Mouse (Mus musculus): ENCODE results near the gene Rnf183. TPM values are rescaled to one million over a fixed set of nuclear protein-coding genes. Genes with fewer than 3 reads are reported as not detected.
"Not testable (repeated sequence)": the region's sequence is repeated elsewhere in the genome, so short reads cannot be mapped to it uniquely, and the experiment has no call there.

Gene Rnf183
- total RNA-seq (2021), result not detected
- long read RNA-seq, experiment 1, result 0 reads
- long read RNA-seq, experiment 2, result 0 reads

DNA sequence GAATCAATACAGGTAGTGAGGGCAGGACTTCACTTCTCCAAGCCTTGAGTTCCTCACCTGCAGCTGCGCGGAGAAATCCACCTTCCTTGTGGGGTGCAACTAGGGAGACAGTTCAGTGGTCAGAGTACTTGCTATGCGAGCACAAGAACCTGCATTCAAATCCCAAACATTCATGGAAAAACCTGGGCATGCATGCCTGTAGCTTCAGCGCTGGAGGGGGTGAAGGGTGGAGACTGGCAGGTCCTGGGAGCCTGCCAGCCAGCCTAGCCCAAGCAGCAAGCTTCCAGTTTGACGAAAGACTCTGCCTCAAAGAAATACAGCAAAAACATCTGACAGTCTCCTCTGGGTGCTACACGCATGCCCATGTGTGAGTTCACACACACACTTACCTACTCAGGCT, at the start of gene Rnf183:
Gene Rnf183, minus strand, starts transcription at position 172 of the 400 bp plus-strand sequence.
- DNase-seq (ENCODE audit: low spot score in 2 of 2), result no peak

DNA sequence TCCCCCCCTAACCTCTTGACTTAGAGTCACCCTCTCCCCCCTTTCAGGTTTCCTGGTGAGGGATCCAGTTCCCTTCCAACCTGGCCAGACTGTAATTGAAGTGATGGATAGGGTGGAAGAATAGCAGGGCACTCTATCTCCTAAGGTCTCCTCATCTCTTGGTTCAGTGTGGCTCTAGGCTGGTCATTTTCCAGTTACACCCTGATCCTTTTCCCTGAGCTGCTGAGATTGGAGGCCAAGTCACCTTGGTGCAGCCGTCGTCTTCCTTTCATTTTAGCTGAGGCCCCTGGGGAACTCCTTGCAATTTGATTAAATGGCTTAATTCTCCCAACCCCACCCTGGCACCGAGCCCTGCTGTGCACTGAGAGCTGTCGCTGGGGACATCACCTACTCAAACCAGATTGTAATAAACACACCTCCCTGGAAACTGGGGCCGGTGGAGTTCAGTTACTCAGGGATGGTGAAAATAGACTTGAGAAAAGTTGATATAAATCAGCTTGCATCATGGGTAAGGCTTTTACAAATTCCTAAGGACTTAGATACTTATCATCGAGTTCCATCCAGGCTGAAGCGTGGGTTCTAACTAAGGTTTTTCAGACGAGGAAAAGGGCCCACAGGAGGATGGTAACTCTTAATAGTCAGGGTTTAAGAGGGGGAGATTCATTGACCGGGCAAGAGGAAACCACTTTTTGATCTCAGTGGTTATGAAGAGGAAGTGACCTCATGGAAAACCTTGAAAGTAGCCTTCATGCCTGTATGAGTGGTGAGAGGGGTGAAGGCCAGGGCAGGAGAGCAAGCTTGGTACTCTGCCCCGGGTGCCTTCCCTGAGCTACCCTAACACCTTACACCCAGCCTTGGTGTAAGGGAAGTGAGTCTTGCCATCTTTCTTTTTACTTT, 45.9 kb upstream of the Rnf183 start:
- DNase-seq (ENCODE audit: low spot score in 2 of 2), result no peak

DNA sequence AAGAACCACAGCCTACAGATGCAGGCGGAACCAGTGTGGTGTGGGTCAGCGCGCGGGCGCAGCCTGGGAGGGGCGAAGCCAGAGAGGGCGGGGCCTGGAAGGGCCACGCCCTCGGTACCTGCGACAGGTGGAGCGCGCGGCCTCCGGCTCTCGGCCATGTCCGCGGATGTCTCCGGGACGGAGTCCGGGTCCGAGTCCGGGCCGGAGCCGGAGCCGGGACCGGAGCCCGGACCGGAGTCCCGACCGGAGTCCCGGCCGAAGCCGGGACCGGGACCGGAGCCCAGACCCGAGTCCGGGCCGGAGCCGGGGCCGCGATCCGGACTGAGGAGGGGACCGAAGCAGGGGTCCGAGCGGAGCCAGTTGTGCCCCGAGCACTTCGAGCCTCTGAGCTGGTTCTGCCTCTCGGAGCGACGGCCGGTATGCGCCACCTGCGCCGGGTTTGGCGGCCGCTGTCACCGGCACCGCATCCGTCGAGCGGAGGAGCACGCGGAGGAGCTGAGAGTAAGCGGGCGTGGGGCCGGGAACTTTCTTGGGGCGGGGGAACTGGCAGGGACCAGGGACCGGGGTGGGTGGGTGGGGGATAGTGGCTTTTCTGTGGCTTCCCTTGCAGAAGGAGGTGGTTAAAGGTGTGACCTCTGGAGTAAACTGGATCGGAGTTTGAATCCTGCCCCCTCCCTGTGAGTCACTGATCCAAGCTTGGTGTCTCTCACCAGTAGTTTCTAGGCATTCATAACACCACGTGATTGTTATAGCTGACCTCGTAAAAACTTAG, 45.1 kb upstream of the Rnf183 start, which contains the start of gene Bspry:
Gene Bspry, plus strand, starts transcription at position 117 of the 772 bp plus-strand sequence.
- no peak for DNase-seq (ENCODE audit: low spot score in 2 of 2)

DNA sequence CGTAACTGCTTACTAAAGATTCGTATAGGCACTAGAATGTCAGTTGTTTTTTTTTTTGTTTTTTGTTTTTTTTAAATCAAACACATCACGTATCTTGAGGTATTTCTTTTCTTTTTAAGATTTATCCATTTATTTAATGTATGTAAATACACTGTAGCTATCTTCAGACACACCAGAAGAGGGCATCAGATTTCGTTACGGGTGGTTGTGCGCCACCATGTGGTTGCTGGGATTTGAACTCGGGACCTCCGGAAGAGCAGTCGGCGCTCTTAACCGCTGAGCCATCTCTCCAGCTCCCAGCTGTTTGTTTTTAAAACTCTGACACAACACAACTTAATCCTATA, 44.5 kb upstream of the Rnf183 start:
- DNase-seq (ENCODE audit: low spot score in 2 of 2), result not testable (repeated sequence)

DNA sequence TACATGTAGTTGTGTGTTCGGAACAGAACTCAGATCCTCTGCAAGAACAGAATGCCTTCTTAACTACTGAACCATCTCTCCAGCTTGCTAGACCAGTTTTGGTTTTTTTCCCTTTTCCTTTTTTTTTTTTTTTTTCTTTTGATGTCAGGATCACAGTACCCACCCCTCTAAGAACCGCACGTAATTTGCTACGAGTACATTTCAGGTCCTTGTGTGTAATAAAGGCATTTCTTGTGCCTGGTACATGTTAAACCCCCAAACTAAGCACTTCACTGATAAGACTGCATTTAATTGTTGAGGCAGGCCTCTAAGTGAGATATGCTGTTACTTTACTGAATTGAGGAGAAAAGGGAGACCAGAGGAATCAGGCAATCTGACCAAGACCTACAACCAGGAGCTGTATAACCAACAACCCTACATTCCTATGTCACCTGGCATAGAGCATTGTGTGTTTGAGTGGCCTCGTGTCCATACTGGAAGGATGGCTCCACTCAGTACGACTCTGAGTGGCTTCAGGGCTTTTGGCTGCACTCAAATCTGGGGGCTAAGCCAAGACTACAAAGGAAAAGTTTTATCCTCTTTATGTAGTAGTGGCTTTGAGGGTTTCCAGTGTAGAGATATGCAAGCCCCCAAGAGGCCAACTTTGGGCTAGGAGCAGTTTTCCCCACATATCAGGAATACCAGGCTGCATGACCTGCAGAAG, 42.6 kb upstream of the Rnf183 start:
- no peak for DNase-seq (ENCODE audit: low spot score in 2 of 2)

DNA sequence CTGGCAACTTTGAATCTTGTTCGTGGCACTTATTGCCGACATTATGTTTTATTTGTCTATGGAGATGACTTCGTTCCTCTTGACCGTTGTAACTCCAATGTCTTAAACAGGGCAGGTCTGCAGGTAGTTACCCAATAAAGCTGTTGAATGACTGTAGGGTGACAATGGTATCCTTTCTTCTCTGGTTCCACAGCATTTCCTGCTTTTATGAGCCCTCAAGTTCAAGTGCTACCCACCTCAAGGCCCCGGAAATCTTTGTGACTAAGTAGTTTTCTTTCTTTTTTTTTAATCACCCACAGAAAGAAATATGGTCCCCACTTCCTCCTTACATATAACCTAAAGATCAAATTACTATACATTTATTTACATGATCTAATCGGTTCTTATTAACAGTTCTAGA, 40.7 kb upstream of the Rnf183 start:
- no peak for DNase-seq (ENCODE audit: low spot score in 2 of 2)

DNA sequence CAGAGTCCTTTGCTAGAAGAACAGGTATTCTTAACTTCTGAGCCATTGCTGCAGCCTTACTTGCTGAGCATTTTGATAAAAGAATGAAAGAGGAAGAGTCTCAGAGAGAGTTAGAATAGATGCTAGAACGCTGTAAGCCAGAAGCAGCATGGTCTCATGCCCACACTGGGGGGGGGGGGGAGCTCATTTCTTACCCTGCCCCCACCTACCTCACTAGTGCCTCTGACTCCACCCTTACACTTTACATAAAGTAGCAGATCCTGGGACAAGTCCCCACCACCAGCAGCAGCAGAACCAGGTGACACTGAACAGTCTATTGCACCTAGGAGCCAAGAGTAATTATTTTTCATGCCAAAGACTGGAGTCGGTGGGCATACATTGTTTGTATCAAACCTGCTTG, 40.1 kb upstream of the Rnf183 start:
- no peak for DNase-seq (ENCODE audit: low spot score in 2 of 2)

DNA sequence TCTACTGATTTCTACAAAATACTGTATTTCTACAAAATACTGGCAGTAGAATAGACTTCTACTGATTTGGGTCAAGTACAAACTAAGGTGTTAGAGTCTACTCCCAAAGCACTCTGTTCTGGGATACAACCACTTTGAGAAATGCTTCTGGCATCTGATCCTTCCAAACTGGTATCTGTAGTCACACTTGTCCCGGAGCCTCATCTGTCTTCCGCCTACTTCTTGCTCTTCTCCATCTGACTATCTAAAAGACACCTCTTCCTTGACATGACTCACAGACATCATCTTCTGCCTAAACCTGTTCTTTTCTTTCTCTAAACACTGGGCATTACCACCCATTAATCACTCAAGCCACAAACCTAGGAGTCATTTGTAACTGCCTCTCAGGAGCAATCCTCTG, 37.0 kb upstream of the Rnf183 start:
- peak; percentile 37 to 46 for DNase-seq (ENCODE audit: low spot score in 2 of 2)

DNA sequence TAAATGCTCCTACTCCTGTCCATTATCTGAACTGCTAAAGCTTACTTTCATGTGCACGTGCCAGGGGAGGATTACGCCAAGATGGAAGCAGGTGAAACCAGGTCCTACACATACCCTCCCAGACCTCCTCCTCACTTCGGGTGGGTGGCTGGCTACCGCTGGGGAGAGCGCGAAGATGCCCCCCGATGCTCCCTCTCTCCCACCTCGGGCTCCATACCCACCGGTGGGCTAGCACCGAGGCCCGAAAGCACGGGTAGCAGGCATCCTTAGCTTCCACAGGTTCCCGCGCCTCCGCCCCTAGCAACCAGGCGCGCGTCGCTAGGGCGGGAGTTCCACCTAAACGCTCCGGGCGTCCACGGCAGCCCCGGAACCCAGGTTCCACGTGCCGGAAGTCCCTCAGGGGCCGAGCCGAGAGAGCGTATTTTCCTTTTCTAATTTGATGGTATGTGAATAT, 35.6 kb upstream of the Rnf183 start, which contains the start of gene Wdr31:
Gene Wdr31, minus strand, starts transcription at position 299 of the 454 bp plus-strand sequence.
- peak; percentile 77 to 84 for DNase-seq (ENCODE audit: low spot score in 2 of 2)

DNA sequence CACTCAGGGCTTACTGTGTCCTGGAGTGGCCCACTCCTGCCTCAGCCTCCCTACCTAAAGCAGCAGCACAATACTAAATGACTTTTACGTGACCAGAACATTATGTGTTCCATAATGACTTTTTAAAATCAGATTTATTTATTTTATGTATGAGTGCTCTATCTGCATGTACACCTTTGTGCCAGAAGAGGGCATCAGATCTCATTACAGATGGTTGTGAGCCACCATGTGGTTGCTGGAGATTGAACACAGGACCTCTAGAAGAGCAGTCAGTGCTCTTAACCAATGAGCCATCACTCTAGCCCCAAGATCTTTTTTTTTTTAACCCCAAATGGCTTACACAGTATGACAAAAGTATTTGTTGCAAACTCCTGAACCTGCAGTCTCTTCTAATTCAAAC, 33.1 kb upstream of the Rnf183 start:
- DNase-seq (ENCODE audit: low spot score in 2 of 2), result no peak

DNA sequence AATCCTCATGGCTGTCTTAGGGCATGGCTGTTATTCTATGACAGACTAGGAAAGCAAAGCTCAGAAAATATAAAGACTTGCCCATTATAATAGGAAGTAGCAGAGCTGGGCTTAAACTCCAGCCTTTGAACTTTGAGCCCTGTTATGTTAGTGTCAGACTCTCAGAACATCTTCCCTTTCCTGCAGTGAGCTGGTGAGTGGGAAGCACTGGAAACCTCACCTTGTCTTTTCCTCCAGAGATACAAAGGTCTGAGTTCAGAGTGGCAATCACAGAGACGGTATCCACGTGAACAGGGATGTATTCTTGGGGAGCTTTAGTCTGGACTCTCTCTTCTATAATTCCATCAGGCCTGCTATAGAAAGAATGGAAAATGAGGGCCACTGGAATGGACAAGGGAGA, 28.1 kb upstream of the Rnf183 start:
- no peak for DNase-seq (ENCODE audit: low spot score in 2 of 2)

DNA sequence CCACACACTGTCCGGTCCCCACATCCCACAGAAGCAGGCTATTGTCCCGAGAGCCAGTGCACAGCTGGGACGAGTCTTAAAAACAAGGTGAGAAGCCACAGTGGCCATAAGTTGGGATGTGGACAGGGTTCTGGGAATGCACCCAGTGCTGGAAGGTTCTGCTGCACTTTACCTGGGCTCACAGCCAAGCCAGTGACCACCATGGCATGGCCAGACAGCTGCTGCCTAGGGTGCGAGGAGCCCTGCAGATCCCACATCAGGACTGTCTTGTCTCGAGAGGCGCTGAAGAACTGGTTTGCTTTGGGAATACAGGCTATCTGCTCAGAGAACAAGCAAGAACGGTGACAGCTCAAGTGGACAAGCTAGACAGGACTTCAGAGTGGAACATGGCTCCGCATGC, 25.3 kb upstream of the Rnf183 start:
- DNase-seq (ENCODE audit: low spot score in 2 of 2), result no peak

DNA sequence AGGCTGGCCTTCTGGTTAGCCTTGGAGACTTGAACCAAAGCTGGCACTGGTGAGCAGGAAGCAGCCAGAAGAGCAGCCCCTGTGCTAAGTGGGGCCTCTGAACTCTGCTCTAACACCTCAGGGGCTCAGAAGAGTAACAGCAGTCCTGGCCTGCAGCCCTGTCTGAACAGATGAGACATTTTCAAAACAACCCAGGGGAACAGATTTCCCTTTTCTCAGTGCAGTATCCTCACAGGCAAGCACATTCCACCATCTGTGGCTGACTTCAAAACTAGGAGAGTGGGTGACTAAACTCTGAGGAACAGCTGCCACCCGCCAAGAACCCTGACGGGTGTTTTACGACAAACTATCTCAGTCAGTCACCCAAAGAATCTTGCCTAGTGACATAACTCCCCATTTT, 24.0 kb upstream of the Rnf183 start:
- DNase-seq (ENCODE audit: low spot score in 2 of 2), result peak; percentile 51 to 52

DNA sequence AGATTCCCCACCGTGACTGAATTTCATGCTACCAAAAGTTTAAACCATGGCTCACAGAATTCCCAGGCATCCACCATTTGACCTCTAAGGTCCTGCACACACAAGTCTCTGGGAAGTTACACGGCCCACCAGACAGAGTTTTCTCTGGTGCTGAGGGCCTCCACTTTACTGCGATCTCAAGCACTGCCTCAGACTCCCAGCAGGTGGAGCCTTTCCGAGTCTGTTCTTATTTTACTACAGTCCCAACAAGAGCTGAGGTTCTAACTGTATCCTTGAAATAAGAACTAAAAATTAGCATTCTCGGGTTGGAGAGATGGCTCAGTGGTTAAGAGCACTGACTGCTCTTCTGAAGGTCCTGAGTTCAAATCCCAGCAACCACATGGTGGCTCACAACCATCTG, 19.9 kb upstream of the Rnf183 start:
- DNase-seq (ENCODE audit: low spot score in 2 of 2), result peak; percentile 42 to 50

DNA sequence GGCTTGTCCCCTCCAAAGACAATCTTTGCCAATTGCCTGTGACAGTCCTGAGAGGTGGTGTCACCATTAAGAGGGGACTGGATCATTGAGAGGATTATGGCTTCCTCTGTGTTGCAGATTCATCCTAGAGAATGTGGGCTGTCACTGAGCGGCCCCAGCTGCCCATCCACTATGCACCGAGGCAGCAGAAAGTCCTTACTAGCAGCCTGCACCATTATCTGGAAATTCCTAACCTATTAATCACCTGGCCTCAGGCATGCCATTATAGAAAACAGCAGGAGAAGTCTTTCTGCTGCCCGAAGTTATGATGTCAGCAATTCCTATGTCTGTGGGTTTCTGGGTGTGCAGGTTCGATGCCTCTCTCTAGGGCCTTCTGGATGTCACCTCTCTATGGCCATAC, 5.9 kb upstream of the Rnf183 start:
- no peak for DNase-seq (ENCODE audit: low spot score in 2 of 2)

DNA sequence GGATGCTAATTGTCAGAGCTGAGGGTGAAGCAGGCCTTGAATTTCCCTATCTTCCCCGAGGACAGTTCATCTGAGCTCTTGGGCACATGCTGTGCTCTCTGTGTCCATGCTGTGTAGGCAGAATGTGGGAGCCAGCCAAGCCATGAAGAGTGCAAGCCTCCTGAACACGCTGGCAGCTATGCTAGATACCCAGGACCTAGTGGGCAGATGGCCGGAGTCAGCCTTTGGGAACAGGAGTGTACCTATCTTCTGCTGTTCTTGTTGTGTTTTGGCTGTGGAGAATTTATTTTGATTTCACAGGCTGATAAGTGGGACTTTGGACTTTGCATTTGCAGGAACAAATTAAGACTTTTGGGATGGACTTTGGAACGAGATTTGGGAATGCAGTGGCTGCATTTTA, 5.5 kb upstream of the Rnf183 start:
- no peak for DNase-seq (ENCODE audit: low spot score in 2 of 2)

DNA sequence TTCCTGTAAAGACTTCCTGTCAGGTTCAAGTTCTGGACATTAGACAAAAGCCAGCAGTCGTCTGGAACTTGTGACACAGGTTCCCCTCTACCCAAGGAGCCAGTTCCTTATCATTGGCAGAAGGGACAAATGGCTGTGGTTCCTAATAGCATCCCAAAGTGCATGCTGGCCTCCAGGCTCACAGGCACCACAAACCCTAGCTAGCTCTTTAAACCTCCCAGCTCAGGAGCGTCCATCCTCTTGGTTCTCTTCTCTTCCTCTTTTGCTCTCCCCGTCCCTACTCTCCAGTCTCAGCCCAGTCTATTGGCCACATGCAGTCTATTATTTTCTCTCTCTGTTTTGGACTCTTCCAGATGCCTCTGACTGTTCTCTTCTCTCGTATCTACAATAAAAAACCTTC, 4.7 kb upstream of the Rnf183 start:
- DNase-seq (ENCODE audit: low spot score in 2 of 2), result no peak

DNA sequence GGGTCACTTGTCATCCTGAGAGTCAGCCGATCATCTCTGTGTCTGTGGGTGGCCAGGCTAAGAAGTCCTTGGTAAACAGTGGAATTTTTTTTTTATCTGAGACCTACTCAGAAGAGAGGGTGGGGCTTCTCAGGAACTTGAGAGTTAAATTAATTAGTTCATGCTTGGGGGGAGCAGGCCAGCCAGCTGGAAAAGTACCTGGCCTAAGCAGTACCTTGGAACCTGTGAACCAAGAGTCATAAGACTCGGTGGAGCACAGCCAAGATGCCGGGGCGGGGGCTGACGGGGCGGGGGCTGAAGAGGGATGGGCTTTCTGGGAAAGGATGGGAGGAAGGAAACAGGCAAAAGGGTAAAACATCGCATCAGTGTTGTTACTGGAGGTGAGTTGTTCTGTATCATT, 2.8 kb upstream of the Rnf183 start:
- DNase-seq (ENCODE audit: low spot score in 2 of 2), result no peak

DNA sequence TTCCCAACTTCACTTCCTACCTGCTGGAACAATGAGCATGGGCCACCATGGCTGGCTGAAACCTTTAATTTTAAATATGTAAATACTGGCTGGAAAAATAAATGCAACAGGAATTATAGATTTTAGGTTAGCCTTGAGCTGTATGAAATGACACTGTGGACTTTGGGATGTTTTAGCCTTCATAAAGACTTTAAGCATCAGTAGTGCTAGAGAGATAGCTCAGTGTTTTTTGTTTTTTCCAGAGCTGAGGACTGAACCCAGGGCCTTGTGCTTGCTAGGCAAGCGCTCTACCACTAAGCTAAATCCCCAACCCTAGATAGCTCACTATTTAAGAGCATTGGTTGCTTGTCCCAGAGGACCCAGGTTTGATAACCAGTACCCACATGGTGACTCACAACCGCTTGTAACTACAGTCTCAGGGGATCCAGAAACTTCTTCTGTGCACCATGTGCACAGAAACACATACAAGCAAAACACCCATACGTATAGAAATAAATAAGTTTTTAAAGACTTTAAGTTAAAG, 2.3 kb upstream of the Rnf183 start:
- DNase-seq (ENCODE audit: low spot score in 2 of 2), result no peak

DNA sequence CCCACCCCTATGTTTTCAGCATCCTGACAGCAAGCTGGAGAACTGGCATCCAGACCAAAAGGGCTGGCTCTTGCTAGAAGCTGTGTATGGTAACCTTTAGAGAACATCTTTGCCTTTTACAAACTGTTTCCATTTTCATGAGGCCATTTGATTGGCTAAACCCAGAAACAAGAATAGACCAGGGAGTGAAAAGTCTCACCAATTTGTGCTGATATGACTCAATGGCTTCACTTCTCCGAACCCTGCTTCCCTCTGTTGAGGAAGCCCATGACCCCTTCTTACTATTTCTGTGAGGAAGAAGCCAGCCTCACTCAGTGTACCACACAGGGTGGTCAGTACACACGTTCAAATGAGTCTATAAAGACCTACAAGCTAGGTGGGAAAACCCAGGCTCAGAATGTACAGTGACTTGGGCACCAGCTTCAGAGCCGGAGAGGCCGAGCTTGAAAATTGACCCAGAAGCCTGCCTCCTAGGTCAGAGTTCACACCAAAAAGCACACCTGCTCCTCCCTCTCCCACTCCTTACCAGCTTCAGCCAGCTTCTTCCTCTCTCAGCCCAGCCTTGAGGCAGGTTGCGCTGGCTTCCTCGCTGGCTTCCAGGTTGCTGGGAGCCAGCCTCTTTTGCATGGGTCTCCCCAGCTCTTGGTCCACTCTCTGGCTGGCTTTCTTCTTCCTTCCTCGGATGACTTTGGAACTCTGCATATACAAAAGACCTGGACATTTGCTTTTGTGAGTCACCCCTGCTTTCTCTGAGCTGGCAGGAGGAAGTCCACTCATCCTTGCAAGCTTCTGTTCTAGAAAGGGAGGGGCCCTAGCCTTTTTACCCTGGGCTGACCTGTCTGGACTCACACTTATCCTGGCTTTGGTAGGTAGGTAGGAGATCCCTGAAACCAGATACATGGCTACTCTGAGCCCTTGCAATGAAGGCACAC, 847 bp downstream of the Rnf183 start:
- no peak for DNase-seq (ENCODE audit: low spot score in 2 of 2)
